Mouse (Mus musculus): ENCODE measurements at regions not wholly inside any gene's neighbourhood (a gene's known extent, or its start where the extent isn't known, plus 50 kb on each side); places are given as distances from the start of the nearest gene placed in this dataset.

- H3K4me3 ChIP-seq (ENCODE audit: insufficient read depth, low read length) = no peak overlapping the region
Observed at GRCm38 (mm10) chr4:40400089-40400488, 71.9 kb upstream of the Tmem215 start.

GRCm38 (mm10) chr4:40390183-40390582 lies 81.8 kb upstream of the Tmem215 start:
- H3K4me1 ChIP-seq (ENCODE audit: control insufficient read depth, insufficient read depth, low read length) = no peaks in the 10 kb centered on the region
- H3K4me3 ChIP-seq (ENCODE audit: insufficient read depth, low read length) = no peak overlapping the region
- TF ChIP-seq CTCF (IDR thresholded peaks at IDR 0.05; ENCODE audit: extremely low read depth, insufficient read depth, low read length) (no peak), POLR2A (IDR thresholded peaks at IDR 0.05; ENCODE audit: extremely low read depth, insufficient read depth, low read length) (no peak)
- H3K27ac ChIP-seq (ENCODE audit: insufficient read depth, low read length) = no peak overlapping the region

More at GRCm38 (mm10) chr4:40400089-40400488, 71.9 kb upstream of the Tmem215 start:
- no peak for TF ChIP-seq CTCF (IDR thresholded peaks at IDR 0.05; ENCODE audit: extremely low read depth, insufficient read depth, low read length)
- no peak for TF ChIP-seq POLR2A (IDR thresholded peaks at IDR 0.05; ENCODE audit: extremely low read depth, insufficient read depth, low read length)
- Histone ChIP-seq H3K27ac (ENCODE audit: insufficient read depth, low read length) (no peak overlapping the region), H3K4me1 (ENCODE audit: control insufficient read depth, insufficient read depth, low read length) (no peaks in the 10 kb centered on the region)

GRCm38 (mm10) chr4:40385284-40385683 lies 86.7 kb upstream of the Tmem215 start:
- H3K4me3 ChIP-seq (ENCODE audit: insufficient read depth, low read length) = no peak overlapping the region
- TF ChIP-seq CTCF (IDR thresholded peaks at IDR 0.05; ENCODE audit: extremely low read depth, insufficient read depth, low read length) = no peak
- TF ChIP-seq POLR2A (IDR thresholded peaks at IDR 0.05; ENCODE audit: extremely low read depth, insufficient read depth, low read length) = no peak
- no peaks in the 10 kb centered on the region for H3K4me1 ChIP-seq (ENCODE audit: control insufficient read depth, insufficient read depth, low read length)
- H3K27ac ChIP-seq (ENCODE audit: insufficient read depth, low read length) = no peak overlapping the region

- no peak overlapping the region for H3K4me3 ChIP-seq (ENCODE audit: insufficient read depth, low read length)
- H3K27ac ChIP-seq (ENCODE audit: insufficient read depth, low read length) = no peak overlapping the region
- TF ChIP-seq CTCF (IDR thresholded peaks at IDR 0.05; ENCODE audit: extremely low read depth, insufficient read depth, low read length) = no peak
- TF ChIP-seq POLR2A (IDR thresholded peaks at IDR 0.05; ENCODE audit: extremely low read depth, insufficient read depth, low read length) = no peak
- no peaks in the 10 kb centered on the region for H3K4me1 ChIP-seq (ENCODE audit: control insufficient read depth, insufficient read depth, low read length)
Observed at GRCm38 (mm10) chr4:40384704-40385103, 87.3 kb upstream of the Tmem215 start.

GRCm38 (mm10) chr4:40380309-40380708 lies 91.7 kb upstream of the Tmem215 start:
- H3K4me1 ChIP-seq (ENCODE audit: control insufficient read depth, insufficient read depth, low read length) = no peaks in the 10 kb centered on the region
- TF ChIP-seq POLR2A (IDR thresholded peaks at IDR 0.05; ENCODE audit: extremely low read depth, insufficient read depth, low read length) (no peak), CTCF (IDR thresholded peaks at IDR 0.05; ENCODE audit: extremely low read depth, insufficient read depth, low read length) (no peak)
- no peak overlapping the region for H3K27ac ChIP-seq (ENCODE audit: insufficient read depth, low read length)
- no peak overlapping the region for H3K4me3 ChIP-seq (ENCODE audit: insufficient read depth, low read length)

- Histone ChIP-seq H3K4me1 (ENCODE audit: control insufficient read depth, insufficient read depth, low read length) (no peaks in the 10 kb centered on the region), H3K4me3 (ENCODE audit: insufficient read depth, low read length) (no peak overlapping the region), H3K27ac (ENCODE audit: insufficient read depth, low read length) (no peak overlapping the region)
- no peak for TF ChIP-seq POLR2A (IDR thresholded peaks at IDR 0.05; ENCODE audit: extremely low read depth, insufficient read depth, low read length)
- no peak for TF ChIP-seq CTCF (IDR thresholded peaks at IDR 0.05; ENCODE audit: extremely low read depth, insufficient read depth, low read length)
Observed at GRCm38 (mm10) chr4:40375439-40376154, 96.4 kb upstream of the Ndufb6 start.

- Histone ChIP-seq H3K27ac (ENCODE audit: insufficient read depth, low read length) (no peak overlapping the region), H3K4me3 (ENCODE audit: insufficient read depth, low read length) (no peak overlapping the region), H3K4me1 (ENCODE audit: control insufficient read depth, insufficient read depth, low read length) (no peaks in the 10 kb centered on the region)
- TF ChIP-seq CTCF (IDR thresholded peaks at IDR 0.05; ENCODE audit: extremely low read depth, insufficient read depth, low read length) (no peak), POLR2A (IDR thresholded peaks at IDR 0.05; ENCODE audit: extremely low read depth, insufficient read depth, low read length) (no peak)
Observed at GRCm38 (mm10) chr4:40374213-40374612, 95.0 kb upstream of the Ndufb6 start.

- no peaks in the 10 kb centered on the region; the same call in 1 of the 2 replicates for H3K4me1 ChIP-seq (ENCODE audit: control insufficient read depth, insufficient read depth, low read length)
- TF ChIP-seq CTCF (IDR thresholded peaks at IDR 0.05; ENCODE audit: extremely low read depth, insufficient read depth, low read length) (no peak), POLR2A (IDR thresholded peaks at IDR 0.05; ENCODE audit: extremely low read depth, insufficient read depth, low read length) (no peak)
- H3K27ac ChIP-seq (ENCODE audit: insufficient read depth, low read length) = no peak overlapping the region
- no peak overlapping the region for H3K4me3 ChIP-seq (ENCODE audit: insufficient read depth, low read length)
Observed at GRCm38 (mm10) chr4:40364329-40364728, 85.1 kb upstream of the Ndufb6 start.

GRCm38 (mm10) chr4:40359307-40359706 lies 80.1 kb upstream of the Ndufb6 start:
- no peak overlapping the region for H3K4me3 ChIP-seq (ENCODE audit: insufficient read depth, low read length)
- H3K4me1 ChIP-seq (ENCODE audit: control insufficient read depth, insufficient read depth, low read length) = peaks cover 6% of the 10 kb centered on the region
- no peak for TF ChIP-seq CTCF (IDR thresholded peaks at IDR 0.05; ENCODE audit: extremely low read depth, insufficient read depth, low read length)
- no peak for TF ChIP-seq POLR2A (IDR thresholded peaks at IDR 0.05; ENCODE audit: extremely low read depth, insufficient read depth, low read length)
- H3K27ac ChIP-seq (ENCODE audit: insufficient read depth, low read length) = no peak overlapping the region

Measured in cortical plate, adult 2 months (tissue).